Mouse (Mus musculus) CH12.LX (cell line): ENCODE results near the gene Nacc2.

Experiments used
- CTCF ChIP-seq, 2 experiments: IDR thresholded peaks in 1 of 2; conservative IDR thresholded peaks in 1 of 2; 2 replicates each; pipeline ENCODE4 v1.5.1; 2011 to 2012; ENCODE audit warnings: low read depth in 2 of 2, low read length in 2 of 2, improper control_type of control experiment in 1 of 2, inconsistent platforms in 1 of 2, mild to moderate bottlenecking in 1 of 2, moderate library complexity in 1 of 2
- E2F4 ChIP-seq: IDR thresholded peaks from 2 replicates; pipeline ENCODE4 v1.6.1; 2011; ENCODE audit warnings: low read depth, low read length, improper control_type of control experiment; ENCODE audit not compliant: insufficient replicate concordance
- EP300 ChIP-seq: IDR thresholded peaks from 2 replicates; pipeline ENCODE4 v1.6.1; 2011; ENCODE audit warnings: low read length, improper control_type of control experiment
- POLR2A ChIP-seq: IDR thresholded peaks from 2 replicates; pipeline ENCODE4 v1.6.1; 2011; ENCODE audit warnings: low read depth, mild to moderate bottlenecking, improper control_type of control experiment, low read length
- USF1 ChIP-seq: IDR thresholded peaks from 2 replicates; pipeline ENCODE4 v1.6.1; 2014; ENCODE audit warnings: low read depth, mild to moderate bottlenecking, inconsistent platforms, low read length, improper control_type of control experiment

- TF ChIP-seq E2F4 = no peak
- no peak for TF ChIP-seq EP300
- no peak for TF ChIP-seq POLR2A
- TF ChIP-seq CTCF (conservative IDR thresholded peaks at IDR 0.05 in 1 of 2, IDR thresholded peaks at IDR 0.05 in 1 of 2; ENCODE audit: low read depth in 2 of 2, low read length in 2 of 2) = no peak
- TF ChIP-seq USF1 = no peak
These were observed 36.5 kb downstream of the Nacc2 start for GRCm38 (mm10) chr2:26086505-26086904.
